Mouse (Mus musculus): ENCODE data around the gene Wdr24. TPM values are rescaled to one million over a fixed set of nuclear protein-coding genes. Genes with fewer than 3 reads are reported as not detected.

The Wdr24 gene
- polyA plus RNA-seq, 1 experiment from 2014 or later = 22.9 TPM

DNA sequence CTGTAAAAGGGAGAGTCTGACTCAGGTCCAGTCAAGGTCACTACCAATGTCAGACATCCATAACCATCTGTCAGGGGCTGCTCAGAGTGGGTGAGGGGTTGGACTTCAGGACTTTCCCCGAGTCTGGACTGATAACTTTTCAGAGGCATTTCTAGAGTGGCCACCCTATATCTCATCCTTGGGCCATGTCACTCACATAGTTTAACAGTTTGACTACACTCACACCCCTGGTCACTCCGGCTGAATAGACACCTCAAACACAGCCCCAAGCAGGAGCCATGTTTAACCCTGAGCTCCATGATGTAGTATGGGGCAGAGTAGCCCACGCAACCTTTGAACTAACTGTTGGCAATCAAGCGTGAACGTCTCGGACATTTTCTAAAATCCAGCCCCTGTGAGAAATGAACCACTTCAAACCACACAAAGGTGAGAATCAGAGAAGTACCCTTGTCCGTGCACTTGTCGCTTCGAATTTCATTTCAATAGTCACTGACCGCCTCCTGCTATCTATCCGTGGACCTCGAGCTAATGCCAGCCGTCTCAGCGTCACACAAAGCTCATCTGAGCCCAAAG lies 50.8 kb downstream of the Wdr24 start:
- ATAC-seq (ENCODE audit: low read depth) (no peak), DNase-seq (ENCODE audit: low spot score) (no peak)
- Histone ChIP-seq H3K27me3 (replicated peaks; ENCODE audit: control insufficient read depth, insufficient read depth, low read length) (no peaks in the 10 kb centered on the region), H3K4me1 (ENCODE audit: control insufficient read depth, insufficient read depth, low read length) (peaks cover 7% of the 10 kb centered on the region; the same call in 1 of the 2 replicates), H3K9ac (ENCODE audit: low read depth, low read length) (peak overlapping the region; percentile 78), H3K27ac (replicated peaks; ENCODE audit: low read depth, low read length) (peak overlapping the region; percentile 94), H3K36me3 (ENCODE audit: control insufficient read depth, insufficient read depth, low read length) (peaks cover 14% of the 10 kb centered on the region), H3K4me3 (ENCODE audit: low read depth, low read length) (peak overlapping the region; percentile 79), H3K9me3 (ENCODE audit: control insufficient read depth, low read length) (no peaks in the 10 kb centered on the region), H3K4me2 (ENCODE audit: low read depth, low read length) (peak overlapping the region; percentile 85)
- WGBS = 6% methylated on average over 14 of the region's 14 CpGs

DNA sequence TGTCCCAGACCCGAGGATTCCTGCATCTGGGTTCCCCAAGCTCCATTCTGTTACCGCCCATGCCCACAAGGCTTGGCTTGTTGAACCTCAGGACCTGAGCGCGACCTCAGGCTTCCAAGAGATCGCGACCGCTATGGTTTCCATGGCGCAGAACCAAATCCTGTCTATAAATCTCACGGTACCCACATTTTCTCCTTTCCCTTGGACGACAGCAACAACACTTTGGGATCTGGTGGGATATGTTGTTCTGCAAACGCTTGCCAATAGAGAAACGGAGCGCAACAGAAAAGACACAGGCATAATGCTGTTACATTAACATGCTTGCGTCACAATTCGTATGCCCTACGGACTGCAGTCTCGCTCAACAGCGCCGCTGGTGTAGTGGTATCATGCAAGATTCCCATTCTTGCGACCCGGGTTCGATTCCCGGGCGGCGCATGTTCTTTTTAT lies 51.3 kb downstream of the Wdr24 start, which contains the start of gene Mettl26:
Gene Mettl26, plus strand, starts transcription at position 354 of the 450 bp plus-strand sequence.
- ATAC-seq (ENCODE audit: low read depth) (peak; percentile 80), DNase-seq (ENCODE audit: low spot score) (peak; percentile 94)
- no peaks in the 10 kb centered on the region for H3K9me3 ChIP-seq (ENCODE audit: control insufficient read depth, low read length)
- H3K4me1 ChIP-seq (ENCODE audit: control insufficient read depth, insufficient read depth, low read length) = peaks cover 7% of the 10 kb centered on the region; the same call in 1 of the 2 replicates
- H3K27me3 ChIP-seq (replicated peaks; ENCODE audit: control insufficient read depth, insufficient read depth, low read length) = no peaks in the 10 kb centered on the region
- peak within 1 kb of the TSS; percentile 79 for H3K4me3 ChIP-seq (ENCODE audit: low read depth, low read length)
- peak within 1 kb of the TSS; percentile 78 for H3K9ac ChIP-seq (ENCODE audit: low read depth, low read length)
- H3K36me3 ChIP-seq (ENCODE audit: control insufficient read depth, insufficient read depth, low read length) = peaks cover 15% of the 10 kb centered on the region
- H3K27ac ChIP-seq (replicated peaks; ENCODE audit: low read depth, low read length) = peak within 1 kb of the TSS; percentile 94
- H3K4me2 ChIP-seq (ENCODE audit: low read depth, low read length) = peak within 1 kb of the TSS; percentile 85
- 1% methylated on average over 25 of the region's 25 CpGs for WGBS

- Histone ChIP-seq H3K36me3 (ENCODE audit: control insufficient read depth, insufficient read depth, low read length) (peaks cover 15% of the 10 kb centered on the region), H3K4me1 (ENCODE audit: control insufficient read depth, insufficient read depth, low read length) (peaks cover 7% of the 10 kb centered on the region; the same call in 1 of the 2 replicates), H3K4me2 (ENCODE audit: low read depth, low read length) (peak overlapping the region; percentile 85), H3K27me3 (replicated peaks; ENCODE audit: control insufficient read depth, insufficient read depth, low read length) (no peaks in the 10 kb centered on the region), H3K4me3 (ENCODE audit: low read depth, low read length) (peak overlapping the region; percentile 79), H3K27ac (replicated peaks; ENCODE audit: low read depth, low read length) (peak overlapping the region; percentile 94), H3K9me3 (ENCODE audit: control insufficient read depth, low read length) (no peaks in the 10 kb centered on the region), H3K9ac (ENCODE audit: low read depth, low read length) (peak overlapping the region; percentile 78)
- peak; percentile 96 for DNase-seq (ENCODE audit: low spot score)
- ATAC-seq (ENCODE audit: low read depth) = peak; percentile 96
- WGBS = 1% methylated on average over 44 of the region's 59 CpGs
Observed at GRCm38 (mm10) chr17:25875171-25876136, 52.0 kb downstream of the Wdr24 start.

GRCm38 (mm10) chr17:25876347-25876915 lies 53.0 kb downstream of the Wdr24 start:
- no peak for DNase-seq (ENCODE audit: low spot score)
- Histone ChIP-seq H3K9me3 (ENCODE audit: control insufficient read depth, low read length) (no peaks in the 10 kb centered on the region), H3K27ac (replicated peaks; ENCODE audit: low read depth, low read length) (no peak overlapping the region), H3K27me3 (replicated peaks; ENCODE audit: control insufficient read depth, insufficient read depth, low read length) (no peaks in the 10 kb centered on the region), H3K4me3 (ENCODE audit: low read depth, low read length) (peak overlapping the region; percentile 79), H3K4me2 (ENCODE audit: low read depth, low read length) (peak overlapping the region; percentile 85), H3K4me1 (ENCODE audit: control insufficient read depth, insufficient read depth, low read length) (peaks cover 7% of the 10 kb centered on the region; the same call in 1 of the 2 replicates), H3K9ac (ENCODE audit: low read depth, low read length) (peak overlapping the region; percentile 78), H3K36me3 (ENCODE audit: control insufficient read depth, insufficient read depth, low read length) (peaks cover 15% of the 10 kb centered on the region)
- ATAC-seq (ENCODE audit: low read depth) = no peak
- WGBS = 56% methylated on average over 10 of the region's 10 CpGs

DNA sequence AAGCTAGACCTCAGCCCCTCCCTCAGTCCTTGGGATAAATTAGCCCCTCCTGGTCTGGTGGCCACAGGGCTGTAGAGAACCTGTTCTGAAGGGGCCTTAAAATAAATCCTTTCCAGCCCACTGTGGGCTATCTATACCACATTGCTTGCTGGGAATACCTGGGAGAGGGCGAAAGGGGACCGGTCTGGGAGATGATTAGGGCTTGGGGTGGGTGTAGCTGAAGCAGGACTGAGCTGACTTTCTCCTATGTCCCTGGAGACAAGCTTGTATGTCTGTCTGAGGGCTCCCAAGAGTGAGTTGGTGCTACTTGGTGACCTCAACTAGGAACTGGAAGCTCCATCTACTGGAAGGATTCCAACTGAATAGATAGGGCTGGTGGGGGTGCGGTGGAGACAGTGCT lies 53.6 kb downstream of the Wdr24 start:
- no peak overlapping the region for H3K9ac ChIP-seq (ENCODE audit: low read depth, low read length)
- H3K27me3 ChIP-seq (replicated peaks; ENCODE audit: control insufficient read depth, insufficient read depth, low read length) = no peaks in the 10 kb centered on the region
- DNase-seq (ENCODE audit: low spot score) (no peak), ATAC-seq (ENCODE audit: low read depth) (no peak)
- H3K36me3 ChIP-seq (ENCODE audit: control insufficient read depth, insufficient read depth, low read length) = peaks cover 20% of the 10 kb centered on the region
- H3K4me3 ChIP-seq (ENCODE audit: low read depth, low read length) = no peak overlapping the region
- no peak overlapping the region for H3K27ac ChIP-seq (replicated peaks; ENCODE audit: low read depth, low read length)
- no peaks in the 10 kb centered on the region for H3K9me3 ChIP-seq (ENCODE audit: control insufficient read depth, low read length)
- 98% methylated on average over 3 of the region's 3 CpGs for WGBS
- H3K4me2 ChIP-seq (ENCODE audit: low read depth, low read length) = no peak overlapping the region
- peaks cover 7% of the 10 kb centered on the region; the same call in 1 of the 2 replicates for H3K4me1 ChIP-seq (ENCODE audit: control insufficient read depth, insufficient read depth, low read length)

GRCm38 (mm10) chr17:25877741-25878610 lies 54.5 kb downstream of the Wdr24 start:
- Histone ChIP-seq H3K27ac (replicated peaks; ENCODE audit: low read depth, low read length) (no peak overlapping the region), H3K36me3 (ENCODE audit: control insufficient read depth, insufficient read depth, low read length) (peaks cover 30% of the 10 kb centered on the region), H3K9ac (ENCODE audit: low read depth, low read length) (no peak overlapping the region), H3K4me3 (ENCODE audit: low read depth, low read length) (no peak overlapping the region), H3K9me3 (ENCODE audit: control insufficient read depth, low read length) (no peaks in the 10 kb centered on the region), H3K27me3 (replicated peaks; ENCODE audit: control insufficient read depth, insufficient read depth, low read length) (no peaks in the 10 kb centered on the region), H3K4me2 (ENCODE audit: low read depth, low read length) (no peak overlapping the region), H3K4me1 (ENCODE audit: control insufficient read depth, insufficient read depth, low read length) (peaks cover 7% of the 10 kb centered on the region; the same call in 1 of the 2 replicates)
- 91% methylated on average over 30 of the region's 32 CpGs for WGBS
- DNase-seq (ENCODE audit: low spot score) (no peak), ATAC-seq (ENCODE audit: low read depth) (no peak)

Measured in embryonic facial prominence, embryonic 14.5 days (tissue).